Comparison of ENCODE assay signal across 8 mouse cellular contexts in the genomic region with DNA sequence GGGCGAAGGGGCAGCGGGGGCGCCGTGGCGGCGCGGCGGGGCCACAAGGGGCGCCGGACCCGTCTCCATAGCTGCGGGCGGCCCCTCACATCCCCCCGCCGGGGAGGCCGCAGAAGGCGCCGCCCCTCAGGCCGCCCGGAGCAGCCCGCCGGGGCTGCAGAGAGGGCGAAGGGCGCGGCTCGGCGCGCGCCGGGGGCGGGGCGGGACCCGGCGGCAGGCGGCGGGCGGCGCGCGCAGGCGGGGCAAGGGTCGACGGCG. TPM values are rescaled to one million over a fixed set of nuclear protein-coding genes. Genes with fewer than 3 reads are reported as not detected.
DNase-seq lines count a peak whose midpoint lies in the region; ATAC-seq and TF ChIP-seq lines count a peak whose summit lies in the region.

TSS of gene Tbc1d10b (minus strand) at position 174 of the 258 bp plus-strand sequence.

- no peaks in the 10 kb centered on the region for H3K9me3 ChIP-seq in lung, embryonic 16.5 days (ENCODE audit: control insufficient read depth, low read length)
- no peaks in the 10 kb centered on the region for H3K9me3 ChIP-seq in heart, embryonic 13.5 days

- peak within 1 kb of the TSS; percentile 89 for H3K27ac ChIP-seq in lung, embryonic 16.5 days (ENCODE audit: low read length)
- peak within 1 kb of the TSS; percentile 5 for H3K27ac ChIP-seq in cortical plate, adult 2 months (ENCODE audit: insufficient read depth, low read length)
- peak within 1 kb of the TSS; percentile 94 for H3K27ac ChIP-seq in heart, embryonic 13.5 days (replicated peaks)

- peak within 1 kb of the TSS; percentile 80 for H3ac ChIP-seq in myocyte (ENCODE audit: control insufficient read depth, insufficient read length)

- intact Hi-C loops in left cerebral cortex, postnatal 14 days (cut with DNase I), result no loop called here

- no peak for TF ChIP-seq POLR2A in cortical plate, adult 2 months (IDR thresholded peaks at IDR 0.05; ENCODE audit: extremely low read depth, insufficient read depth, low read length)
- TF ChIP-seq POLR2A in myocyte (IDR thresholded peaks at IDR 0.05; ENCODE audit: insufficient read length, low read depth), result peak; percentile 54

- ATAC-seq in lung, embryonic 16.5 days (ENCODE audit: low read depth), result peak; percentile 56
- no peak; the same call in 1 of the 2 replicates for ATAC-seq in heart, embryonic 13.5 days (ENCODE audit: extremely low read depth, insufficient number of reproducible peaks, low FRiP score, low TSS enrichment)

- H3K79me2 ChIP-seq in myocyte (ENCODE audit: control insufficient read depth, insufficient read depth), result peaks cover 54% of the 10 kb centered on the region

- peak within 1 kb of the TSS; percentile 96 for H3K9ac ChIP-seq in lung, embryonic 16.5 days (ENCODE audit: low read length)
- peak within 1 kb of the TSS; percentile 97 for H3K9ac ChIP-seq in heart, embryonic 13.5 days

- DNase-seq in lung, postnatal 25 days (ENCODE audit: low spot score), result no peak
- DNase-seq in left cerebral cortex, postnatal 14 days (ENCODE audit: low spot score in 2 of 2), result no peak
- no peak for DNase-seq in cerebellum, adult 9-11 months
- DNase-seq in cerebellum, postnatal 14 days, result no peak

- peak within 1 kb of the TSS; percentile 90 for H3K4me3 ChIP-seq in lung, embryonic 16.5 days (ENCODE audit: low read length)
- H3K4me3 ChIP-seq in cortical plate, adult 2 months (ENCODE audit: insufficient read depth, low read length), result peak within 1 kb of the TSS; percentile 61
- peak within 1 kb of the TSS; percentile 97 for H3K4me3 ChIP-seq in heart, embryonic 13.5 days
- peak within 1 kb of the TSS; percentile 97 for H3K4me3 ChIP-seq in myocyte

- no peaks in the 10 kb centered on the region for H3K27me3 ChIP-seq in lung, embryonic 16.5 days (ENCODE audit: control insufficient read depth, insufficient read depth, low read depth, low read length)
- no peaks in the 10 kb centered on the region for H3K27me3 ChIP-seq in heart, embryonic 13.5 days (replicated peaks)
- H3K27me3 ChIP-seq in myocyte (ENCODE audit: control insufficient read depth, insufficient read depth, insufficient read length), result no peaks in the 10 kb centered on the region

- peak within 1 kb of the TSS; percentile 92 for H3K4me2 ChIP-seq in lung, embryonic 16.5 days (ENCODE audit: low read depth, low read length)
- H3K4me2 ChIP-seq in heart, embryonic 13.5 days, result peak within 1 kb of the TSS; percentile 98
- H3K4me2 ChIP-seq in myocyte (ENCODE audit: low read depth), result peak within 1 kb of the TSS; percentile 76

- H3K36me3 ChIP-seq in lung, embryonic 16.5 days (ENCODE audit: control insufficient read depth, insufficient read depth, low read length), result peaks cover 5% of the 10 kb centered on the region
- peaks cover 20% of the 10 kb centered on the region for H3K36me3 ChIP-seq in heart, embryonic 13.5 days
- peaks cover 13% of the 10 kb centered on the region for H3K36me3 ChIP-seq in myocyte (ENCODE audit: control insufficient read depth, insufficient read depth)

- H3K4me1 ChIP-seq in lung, embryonic 16.5 days (replicated peaks; ENCODE audit: control insufficient read depth, insufficient read depth, low read length), result peaks cover 15% of the 10 kb centered on the region
- peaks cover 2% of the 10 kb centered on the region; the same call in 1 of the 2 replicates for H3K4me1 ChIP-seq in cortical plate, adult 2 months (ENCODE audit: control insufficient read depth, insufficient read depth, low read length)
- peaks cover 49% of the 10 kb centered on the region for H3K4me1 ChIP-seq in heart, embryonic 13.5 days

- 0% methylated on average over 2 of the region's 44 CpGs for WGBS in lung, embryonic 16.5 days
- WGBS in heart, embryonic 13.5 days, result 0% methylated on average over 30 of the region's 44 CpGs

- no peak for TF ChIP-seq CTCF in cortical plate, adult 2 months (IDR thresholded peaks at IDR 0.05; ENCODE audit: extremely low read depth, insufficient read depth, low read length)

TF ChIP-seq in myocyte, 11 proteins besides CTCF, POLR2A, EP300 and RAD21:
- no peak for TF ChIP-seq TCF3 (IDR thresholded peaks at IDR 0.05; ENCODE audit: insufficient read length, low read depth)
- no peak for TF ChIP-seq REST (IDR thresholded peaks at IDR 0.05; ENCODE audit: insufficient read depth, insufficient read length)

RNA-seq across cellular contexts. Expression of gene Tbc1d10b, which starts in this region (rescaled TPM):
- polyA plus RNA-seq in lung, embryonic 16.5 days (2015; fragmentation: Nextera tagmentation; extraction: Ambion mirVana), result 20.5 and 23.8 TPM in 2 replicates
- 70.4 and 76.0 TPM in 2 replicates for polyA plus RNA-seq in cortical plate, adult 2 months (2012; rRNA removed)
- 18.0 and 18.2 TPM in 2 replicates for polyA plus RNA-seq in heart, embryonic 13.5 days (2015; fragmentation: Nextera tagmentation; extraction: Ambion mirVana)
- total RNA-seq in left cerebral cortex, postnatal 14 days (2021), result 10 to 100 TPM; 82.8 to 83.9 TPM
- polyA plus RNA-seq in myocyte (2012; fragmentation: generic; extraction: Trizol), result 62.8 TPM

Comparison
In these comparisons a context has a peak if more than half of its experiments do, and no peak if none do; other contexts are left out.
1. H3K27ac ChIP-seq: peak in every context shown above with its lines; median percentile 94 in heart, embryonic 13.5 days; 89 in lung, embryonic 16.5 days; 5 in cortical plate, adult 2 months.